Mouse (Mus musculus) cortical plate, adult 2 months (tissue): ENCODE measurements around the gene Spin1.

ENCODE experiments used
- CTCF ChIP-seq: fragments of 200-500 bp; IDR thresholded peaks from 2 replicates; pipeline ENCODE4 v1.5.1; 2011; ENCODE audit warnings: mild to moderate bottlenecking, control low read depth, low read length; ENCODE audit not compliant: insufficient read depth; ENCODE audit errors: extremely low read depth
- POLR2A ChIP-seq: fragments of 200-500 bp; IDR thresholded peaks from 2 replicates; pipeline ENCODE4 v1.6.1; 2011; ENCODE audit warnings: mild to moderate bottlenecking, low read length, control low read depth; ENCODE audit not compliant: insufficient read depth; ENCODE audit errors: extremely low read depth

GRCm38 (mm10) chr13:51105861-51106655, 5.4 kb downstream of the Spin1 start:
- TF ChIP-seq POLR2A (no peak), CTCF (no peak)
